In genomic region chr4:95185113-95185915, GRCm38 (mm10) we compare ENCODE assay signal across 16 mouse cellular contexts.
DNase-seq lines count a peak whose midpoint lies in the region; ATAC-seq lines count a peak whose summit lies in the region.
"Had no signal": no experiment of that assay in that cellular context is flagged by ENCODE, and none has a peak within 500 bp of the region (broad histone marks: within the 10 kb centered on the region; RNA-seq: fewer than 3 reads in every experiment).

No protein-coding gene starts in this region.

- no peak overlapping the region for H3K4me2 ChIP-seq in embryonic facial prominence, embryonic 11.5 days (ENCODE audit: low read depth, low read length)
- no peak overlapping the region for H3K4me2 ChIP-seq in embryonic facial prominence, embryonic 15.5 days (replicated peaks)
- H3K4me2 ChIP-seq in hindbrain, embryonic 14.5 days (replicated peaks), result no peak overlapping the region
- no peak overlapping the region; the same call in 1 of the 2 replicates for H3K4me2 ChIP-seq in midbrain, embryonic 16.5 days (ENCODE audit: low read length)
- H3K4me2 ChIP-seq in kidney, embryonic 16.5 days (replicated peaks; ENCODE audit: low read depth, low read length), result no peak overlapping the region
- H3K4me2 ChIP-seq: heart, embryonic 15.5 days; kidney, embryonic 15.5 days; liver, embryonic 13.5 days had no signal

- no peak overlapping the region for H3K4me3 ChIP-seq in embryonic facial prominence, embryonic 11.5 days (ENCODE audit: low read depth, low read length)
- H3K4me3 ChIP-seq in embryonic facial prominence, embryonic 10.5 days, result no peak overlapping the region
- H3K4me3 ChIP-seq in embryonic facial prominence, embryonic 15.5 days (replicated peaks), result no peak overlapping the region
- H3K4me3 ChIP-seq in hindbrain, embryonic 14.5 days (replicated peaks; ENCODE audit: low read length), result no peak overlapping the region
- no peak overlapping the region for H3K4me3 ChIP-seq in midbrain, embryonic 16.5 days (ENCODE audit: low read depth, low read length)
- no peak overlapping the region for H3K4me3 ChIP-seq in kidney, embryonic 16.5 days (ENCODE audit: low read length)
- H3K4me3 ChIP-seq: heart, embryonic 15.5 days; kidney, embryonic 15.5 days; liver, embryonic 13.5 days; myocyte had no signal

- no peaks in the 10 kb centered on the region for H3K36me3 ChIP-seq in embryonic facial prominence, embryonic 11.5 days (replicated peaks; ENCODE audit: control insufficient read depth, insufficient read depth, low read depth, low read length)
- H3K36me3 ChIP-seq in embryonic facial prominence, embryonic 10.5 days (replicated peaks), result no peaks in the 10 kb centered on the region
- no peaks in the 10 kb centered on the region for H3K36me3 ChIP-seq in embryonic facial prominence, embryonic 15.5 days
- no peaks in the 10 kb centered on the region for H3K36me3 ChIP-seq in hindbrain, embryonic 14.5 days (replicated peaks; ENCODE audit: control insufficient read depth, insufficient read depth)
- no peaks in the 10 kb centered on the region for H3K36me3 ChIP-seq in midbrain, embryonic 16.5 days (ENCODE audit: control insufficient read depth, insufficient read depth, low read length)
- H3K36me3 ChIP-seq in kidney, embryonic 16.5 days (ENCODE audit: insufficient read depth, low read length), result no peaks in the 10 kb centered on the region
- H3K36me3 ChIP-seq: heart, embryonic 15.5 days; kidney, embryonic 15.5 days; liver, embryonic 13.5 days had no signal

- H3K27me3 ChIP-seq in embryonic facial prominence, embryonic 11.5 days (ENCODE audit: control insufficient read depth, insufficient read depth, low read length), result no peaks in the 10 kb centered on the region
- peaks cover 5% of the 10 kb centered on the region; the same call in 1 of the 2 replicates for H3K27me3 ChIP-seq in embryonic facial prominence, embryonic 10.5 days (replicated peaks; ENCODE audit: low read depth, poor library complexity, severe bottlenecking)
- no peaks in the 10 kb centered on the region for H3K27me3 ChIP-seq in embryonic facial prominence, embryonic 15.5 days
- H3K27me3 ChIP-seq in hindbrain, embryonic 14.5 days (ENCODE audit: control insufficient read depth, insufficient read depth, low read length), result no peaks in the 10 kb centered on the region
- no peaks in the 10 kb centered on the region for H3K27me3 ChIP-seq in midbrain, embryonic 16.5 days (ENCODE audit: control insufficient read depth, insufficient read depth, low read depth, low read length)
- H3K27me3 ChIP-seq in kidney, embryonic 16.5 days (ENCODE audit: insufficient read depth, low read length), result no peaks in the 10 kb centered on the region
- H3K27me3 ChIP-seq: heart, embryonic 15.5 days; kidney, embryonic 15.5 days had no signal

- DNase-seq in embryonic facial prominence, embryonic 11.5 days (ENCODE audit: low spot score), result peak; percentile 25
- DNase-seq in embryonic facial prominence, embryonic 10.5 days (ENCODE audit: low spot score), result no peak
- peak; percentile 46 for DNase-seq in hindbrain, embryonic 14.5 days (ENCODE audit: low spot score)
- no peak for DNase-seq in adrenal gland, postnatal 36 days
- no peak for DNase-seq in cerebellum, postnatal 14 days
- DNase-seq: adrenal gland, postnatal 25 days; cerebellum, adult 11 months; liver, embryonic 13.5 days; lung, postnatal 4 days had no signal

- H3K9me3 ChIP-seq in embryonic facial prominence, embryonic 11.5 days (replicated peaks; ENCODE audit: control insufficient read depth, low read length), result no peaks in the 10 kb centered on the region
- H3K9me3 ChIP-seq in embryonic facial prominence, embryonic 10.5 days, result no peaks in the 10 kb centered on the region
- no peaks in the 10 kb centered on the region for H3K9me3 ChIP-seq in embryonic facial prominence, embryonic 15.5 days (replicated peaks)
- no peaks in the 10 kb centered on the region for H3K9me3 ChIP-seq in hindbrain, embryonic 14.5 days (ENCODE audit: control insufficient read depth, low read length)
- no peaks in the 10 kb centered on the region for H3K9me3 ChIP-seq in midbrain, embryonic 16.5 days (replicated peaks; ENCODE audit: control insufficient read depth, low read length, poor library complexity, severe bottlenecking)
- no peaks in the 10 kb centered on the region for H3K9me3 ChIP-seq in kidney, embryonic 16.5 days (ENCODE audit: low read length)
- H3K9me3 ChIP-seq: heart, embryonic 15.5 days; kidney, embryonic 15.5 days; liver, embryonic 13.5 days had no signal

- ATAC-seq in embryonic facial prominence, embryonic 11.5 days (replicated peaks; ENCODE audit: insufficient number of reproducible peaks, low FRiP score, low TSS enrichment, low read depth), result no peak
- ATAC-seq in embryonic facial prominence, embryonic 15.5 days (ENCODE audit: insufficient number of reproducible peaks, low FRiP score, low TSS enrichment, low read depth), result peak; percentile 49; the same call in 1 of the 2 replicates
- ATAC-seq in hindbrain, embryonic 14.5 days (ENCODE audit: low FRiP score), result peak; percentile 32; the same call in 1 of the 2 replicates
- peak; percentile 66 for ATAC-seq in midbrain, embryonic 16.5 days
- ATAC-seq in kidney, embryonic 16.5 days (ENCODE audit: low FRiP score, low TSS enrichment), result no peak
- ATAC-seq: inflammation-experienced regulatory T-cells, adult 6 months had no signal

- H3K27ac ChIP-seq in embryonic facial prominence, embryonic 11.5 days (replicated peaks; ENCODE audit: low read depth, low read length), result no peak overlapping the region
- no peak overlapping the region for H3K27ac ChIP-seq in embryonic facial prominence, embryonic 10.5 days (replicated peaks)
- H3K27ac ChIP-seq in embryonic facial prominence, embryonic 15.5 days (replicated peaks), result no peak overlapping the region
- no peak overlapping the region for H3K27ac ChIP-seq in hindbrain, embryonic 14.5 days
- no peak overlapping the region for H3K27ac ChIP-seq in midbrain, embryonic 16.5 days (ENCODE audit: low read length)
- H3K27ac ChIP-seq in kidney, embryonic 16.5 days (ENCODE audit: low read length), result no peak overlapping the region
- H3K27ac ChIP-seq: heart, embryonic 15.5 days; kidney, embryonic 15.5 days; liver, embryonic 13.5 days had no signal

- no peak overlapping the region for H3K9ac ChIP-seq in embryonic facial prominence, embryonic 11.5 days (replicated peaks; ENCODE audit: low read length)
- no peak overlapping the region for H3K9ac ChIP-seq in embryonic facial prominence, embryonic 15.5 days
- no peak overlapping the region for H3K9ac ChIP-seq in hindbrain, embryonic 14.5 days
- no peak overlapping the region for H3K9ac ChIP-seq in midbrain, embryonic 16.5 days (ENCODE audit: low read depth, low read length)
- H3K9ac ChIP-seq in kidney, embryonic 16.5 days (replicated peaks; ENCODE audit: low read length), result no peak overlapping the region
- H3K9ac ChIP-seq: heart, embryonic 15.5 days; kidney, embryonic 15.5 days; liver, embryonic 13.5 days had no signal

- WGBS in embryonic facial prominence, embryonic 11.5 days, result 57% methylated on average over 14 of the region's 14 CpGs
- 69% methylated on average over 14 of the region's 14 CpGs for WGBS in embryonic facial prominence, embryonic 10.5 days
- 39% methylated on average over 14 of the region's 14 CpGs for WGBS in embryonic facial prominence, embryonic 15.5 days
- WGBS in hindbrain, embryonic 14.5 days, result 51% methylated on average over 14 of the region's 14 CpGs
- 32% methylated on average over 14 of the region's 14 CpGs for WGBS in midbrain, embryonic 16.5 days
- WGBS in kidney, embryonic 16.5 days, result 54% methylated on average over 14 of the region's 14 CpGs

- H3K4me1 ChIP-seq in embryonic facial prominence, embryonic 11.5 days (ENCODE audit: control insufficient read depth, insufficient read depth, low read length), result no peaks in the 10 kb centered on the region
- peaks cover 15% of the 10 kb centered on the region for H3K4me1 ChIP-seq in embryonic facial prominence, embryonic 10.5 days
- H3K4me1 ChIP-seq in embryonic facial prominence, embryonic 15.5 days, result 0 out of 2 replicates have a peak, but pooled peaks cover 5% of the 10 kb centered on the region
- no peaks in the 10 kb centered on the region for H3K4me1 ChIP-seq in hindbrain, embryonic 14.5 days (replicated peaks; ENCODE audit: control insufficient read depth, insufficient read depth, low read length)
- no peaks in the 10 kb centered on the region for H3K4me1 ChIP-seq in midbrain, embryonic 16.5 days (ENCODE audit: control insufficient read depth, insufficient read depth, low read length)
- peaks cover 5% of the 10 kb centered on the region; the same call in 1 of the 2 replicates for H3K4me1 ChIP-seq in kidney, embryonic 16.5 days (ENCODE audit: insufficient read depth, low read length)
- H3K4me1 ChIP-seq: heart, embryonic 15.5 days had no signal

Comparison
In these comparisons a context has a peak if more than half of its experiments do, and no peak if none do; other contexts are left out.
1. ATAC-seq: peak in embryonic facial prominence, embryonic 15.5 days (single experiment), hindbrain, embryonic 14.5 days (single experiment) and midbrain, embryonic 16.5 days (single experiment); none in embryonic facial prominence, embryonic 11.5 days (single experiment) and kidney, embryonic 16.5 days (single experiment).
2. DNase-seq: peak in embryonic facial prominence, embryonic 11.5 days (single experiment) and hindbrain, embryonic 14.5 days (single experiment); none in embryonic facial prominence, embryonic 10.5 days (single experiment), adrenal gland, postnatal 36 days (0 of 2) and cerebellum, postnatal 14 days (0 of 2).